ENCODE assay signal across 8 mouse cellular contexts in the genomic region with DNA sequence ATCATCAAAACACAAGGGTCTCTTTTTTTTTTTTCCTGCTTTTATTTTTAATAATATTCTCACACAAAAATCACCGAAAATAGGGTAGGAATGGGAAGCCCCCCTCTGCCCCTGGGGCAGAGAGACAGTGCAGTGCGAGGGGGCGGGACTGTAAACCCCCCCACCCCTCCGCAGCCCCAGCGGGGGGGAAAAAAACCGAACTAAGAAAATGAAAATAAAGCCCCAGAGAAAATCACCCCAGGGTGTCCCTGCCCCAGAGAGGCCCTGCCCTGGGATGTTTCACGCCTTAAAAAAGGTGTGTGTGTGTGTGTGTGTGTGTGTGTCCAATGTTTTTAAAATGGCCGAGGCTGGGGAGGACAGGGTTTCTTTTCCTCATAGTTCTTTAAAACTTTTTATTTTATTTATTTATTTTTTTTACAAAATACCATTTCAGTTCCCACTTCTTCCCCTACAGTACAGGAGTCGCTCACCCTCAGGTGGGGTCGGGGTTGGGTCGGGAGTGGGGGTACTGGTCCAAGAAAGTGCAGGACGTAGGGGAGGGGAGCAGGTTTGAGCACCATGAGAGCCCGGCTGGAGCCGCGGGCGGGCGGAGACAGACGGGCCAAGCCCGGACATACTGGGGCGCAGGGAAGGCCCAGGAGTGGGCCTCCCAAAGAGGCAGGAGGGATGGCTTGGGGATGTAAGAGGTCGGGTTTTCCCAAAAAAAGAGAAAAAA. TPM values are rescaled to one million over a fixed set of nuclear protein-coding genes. Genes with fewer than 3 reads are reported as not detected.
DNase-seq lines count a peak whose midpoint lies in the region; ATAC-seq and TF ChIP-seq lines count a peak whose summit lies in the region.

No protein-coding gene starts in this region.

- no peak for DNase-seq in kidney, adult 8-10 months
- DNase-seq in cerebellum, postnatal 10 days, result peak; percentile 38 to 52
- peak; percentile 30 for DNase-seq in hindbrain, embryonic 11.5 days (ENCODE audit: low spot score)
- DNase-seq in layer of hippocampus, adult 9-10 months (ENCODE audit: low spot score), result no peak
- DNase-seq in frontal cortex, postnatal 10 days (ENCODE audit: low spot score in 2 of 2), result no peak
- no peak for DNase-seq in thymus, adult 2 months

- 0 out of 2 replicates have a peak, but pooled peaks cover 3% of the 10 kb centered on the region for H3K27me3 ChIP-seq in kidney, embryonic 15.5 days
- H3K27me3 ChIP-seq in hindbrain, embryonic 11.5 days (ENCODE audit: control insufficient read depth, insufficient read depth, low read length), result peaks cover 7% of the 10 kb centered on the region
- peaks cover 27% of the 10 kb centered on the region for H3K27me3 ChIP-seq in midbrain, embryonic 12.5 days
- no peaks in the 10 kb centered on the region for H3K27me3 ChIP-seq in thymus, adult 2 months (ENCODE audit: control insufficient read depth, insufficient read depth, low read length)

- 37% methylated on average over 21 of the region's 21 CpGs for WGBS in kidney, embryonic 15.5 days
- 14% methylated on average over 21 of the region's 21 CpGs for WGBS in hindbrain, embryonic 11.5 days
- 11% methylated on average over 21 of the region's 21 CpGs for WGBS in midbrain, embryonic 12.5 days
- 91% methylated on average over 21 of the region's 21 CpGs for WGBS in thymus, adult 2 months

- H3K4me2 ChIP-seq in kidney, embryonic 15.5 days, result peak overlapping the region; percentile 84
- no peak overlapping the region for H3K4me2 ChIP-seq in hindbrain, embryonic 11.5 days (replicated peaks; ENCODE audit: low read depth, low read length)
- peak overlapping the region; percentile 39 for H3K4me2 ChIP-seq in midbrain, embryonic 12.5 days (replicated peaks)

- peak overlapping the region; percentile 42; the same call in 1 of the 2 replicates for H3K9ac ChIP-seq in kidney, embryonic 15.5 days
- no peak overlapping the region for H3K9ac ChIP-seq in hindbrain, embryonic 11.5 days (ENCODE audit: low read depth, low read length)
- H3K9ac ChIP-seq in midbrain, embryonic 12.5 days (replicated peaks), result no peak overlapping the region; the same call in 1 of the 2 replicates

- no peak for TF ChIP-seq CTCF in thymus, adult 2 months (IDR thresholded peaks at IDR 0.05; ENCODE audit: borderline replicate concordance, control insufficient read depth, extremely low read depth, insufficient read depth, low read length, poor library complexity)

- ATAC-seq in kidney, embryonic 15.5 days (replicated peaks; ENCODE audit: low FRiP score), result no peak
- no peak for ATAC-seq in hindbrain, embryonic 11.5 days (ENCODE audit: low FRiP score)
- ATAC-seq in midbrain, embryonic 12.5 days (ENCODE audit: low FRiP score, low read depth), result no peak

- peak overlapping the region; percentile 99; the same call in 1 of the 2 replicates for H3K27ac ChIP-seq in kidney, embryonic 15.5 days
- H3K27ac ChIP-seq in hindbrain, embryonic 11.5 days (ENCODE audit: low read depth, low read length), result no peak overlapping the region
- no peak overlapping the region for H3K27ac ChIP-seq in midbrain, embryonic 12.5 days (replicated peaks)
- H3K27ac ChIP-seq in thymus, adult 2 months (ENCODE audit: control insufficient read depth, insufficient read depth, low read length), result no peak overlapping the region

- peaks cover 62% of the 10 kb centered on the region for H3K4me1 ChIP-seq in kidney, embryonic 15.5 days
- H3K4me1 ChIP-seq in hindbrain, embryonic 11.5 days (replicated peaks; ENCODE audit: control insufficient read depth, insufficient read depth, low read length), result peaks cover 17% of the 10 kb centered on the region
- H3K4me1 ChIP-seq in midbrain, embryonic 12.5 days, result peaks cover 48% of the 10 kb centered on the region
- H3K4me1 ChIP-seq in thymus, adult 2 months (replicated peaks; ENCODE audit: control insufficient read depth, insufficient read depth, low read length), result peaks cover 17% of the 10 kb centered on the region

- peak overlapping the region; percentile 78 for H3K4me3 ChIP-seq in kidney, embryonic 15.5 days (replicated peaks)
- no peak overlapping the region for H3K4me3 ChIP-seq in hindbrain, embryonic 11.5 days (ENCODE audit: low read depth, low read length)
- H3K4me3 ChIP-seq in midbrain, embryonic 12.5 days, result peak overlapping the region; percentile 23; the same call in 1 of the 2 replicates
- H3K4me3 ChIP-seq in thymus, adult 2 months (ENCODE audit: control insufficient read depth, insufficient read depth, low read length), result no peak overlapping the region

- no peak for TF ChIP-seq POLR2A in thymus, adult 2 months (IDR thresholded peaks at IDR 0.05; ENCODE audit: control insufficient read depth, extremely low read depth, insufficient read depth, low read length, poor library complexity)

- no peaks in the 10 kb centered on the region for H3K9me3 ChIP-seq in kidney, embryonic 15.5 days (replicated peaks)
- no peaks in the 10 kb centered on the region for H3K9me3 ChIP-seq in hindbrain, embryonic 11.5 days (ENCODE audit: control insufficient read depth, low read length)
- no peaks in the 10 kb centered on the region for H3K9me3 ChIP-seq in midbrain, embryonic 12.5 days

- peaks cover 47% of the 10 kb centered on the region for H3K36me3 ChIP-seq in kidney, embryonic 15.5 days
- H3K36me3 ChIP-seq in hindbrain, embryonic 11.5 days (ENCODE audit: control insufficient read depth, insufficient read depth, low read length), result peaks cover 10% of the 10 kb centered on the region; the same call in 1 of the 2 replicates
- H3K36me3 ChIP-seq in midbrain, embryonic 12.5 days, result peaks cover 48% of the 10 kb centered on the region
- peaks cover 30% of the 10 kb centered on the region for H3K36me3 ChIP-seq in thymus, adult 2 months (ENCODE audit: control insufficient read depth, insufficient read depth, low read length)

RNA-seq across cellular contexts. Expression of gene Tmem88, which starts 0.6 kb away (rescaled TPM):
- polyA plus RNA-seq in kidney, embryonic 15.5 days (2015; fragmentation: Nextera tagmentation; extraction: Ambion mirVana), result 41.9 and 44.3 TPM in 2 replicates
- polyA plus RNA-seq in hindbrain, embryonic 11.5 days (2014; fragmentation: Nextera tagmentation; extraction: Ambion mirVana), result 15.7 and 17.1 TPM in 2 replicates
- 11.4 and 12.1 TPM in 2 replicates for polyA plus RNA-seq in midbrain, embryonic 12.5 days (2016; fragmentation: Nextera tagmentation; extraction: Ambion mirVana)
- 7.3 and 9.3 TPM in 2 replicates for polyA plus RNA-seq in thymus, adult 2 months (2012; rRNA removed)

RNA-seq across cellular contexts. Expression of gene Cyb5d1, which starts 3.2 kb away (rescaled TPM):
- 30.2 and 30.5 TPM in 2 replicates for polyA plus RNA-seq in kidney, embryonic 15.5 days (2015; fragmentation: Nextera tagmentation; extraction: Ambion mirVana)
- 32.7 and 45.2 TPM in 2 replicates for polyA plus RNA-seq in hindbrain, embryonic 11.5 days (2014; fragmentation: Nextera tagmentation; extraction: Ambion mirVana)
- 52.9 and 53.8 TPM in 2 replicates for polyA plus RNA-seq in midbrain, embryonic 12.5 days (2016; fragmentation: Nextera tagmentation; extraction: Ambion mirVana)
- polyA plus RNA-seq in thymus, adult 2 months (2012; rRNA removed), result 37.2 and 41.5 TPM in 2 replicates

RNA-seq across cellular contexts. Expression of gene Naa38, which starts 3.4 kb away (rescaled TPM):
- polyA plus RNA-seq in kidney, embryonic 15.5 days (2015; fragmentation: Nextera tagmentation; extraction: Ambion mirVana), result 153 and 155 TPM in 2 replicates
- 120 and 124 TPM in 2 replicates for polyA plus RNA-seq in hindbrain, embryonic 11.5 days (2014; fragmentation: Nextera tagmentation; extraction: Ambion mirVana)
- 98.9 and 105 TPM in 2 replicates for polyA plus RNA-seq in midbrain, embryonic 12.5 days (2016; fragmentation: Nextera tagmentation; extraction: Ambion mirVana)
- 139 and 170 TPM in 2 replicates for polyA plus RNA-seq in thymus, adult 2 months (2012; rRNA removed)

RNA-seq across cellular contexts. Expression of gene Kdm6b, which starts 14.8 kb away (rescaled TPM):
- polyA plus RNA-seq in kidney, embryonic 15.5 days (2015; fragmentation: Nextera tagmentation; extraction: Ambion mirVana), result 32.6 and 33.0 TPM in 2 replicates
- polyA plus RNA-seq in hindbrain, embryonic 11.5 days (2014; fragmentation: Nextera tagmentation; extraction: Ambion mirVana), result 33.7 and 40.9 TPM in 2 replicates
- polyA plus RNA-seq in midbrain, embryonic 12.5 days (2016; fragmentation: Nextera tagmentation; extraction: Ambion mirVana), result 48.7 and 50.7 TPM in 2 replicates
- polyA plus RNA-seq in thymus, adult 2 months (2012; rRNA removed), result 61.0 and 77.3 TPM in 2 replicates

RNA-seq across cellular contexts. Expression of gene Chd3, which starts 29.4 kb away (rescaled TPM):
- polyA plus RNA-seq in kidney, embryonic 15.5 days (2015; fragmentation: Nextera tagmentation; extraction: Ambion mirVana), result 54.8 and 62.8 TPM in 2 replicates
- polyA plus RNA-seq in hindbrain, embryonic 11.5 days (2014; fragmentation: Nextera tagmentation; extraction: Ambion mirVana), result 44.3 and 57.1 TPM in 2 replicates
- 78.7 and 88.5 TPM in 2 replicates for polyA plus RNA-seq in midbrain, embryonic 12.5 days (2016; fragmentation: Nextera tagmentation; extraction: Ambion mirVana)
- 278 and 280 TPM in 2 replicates for polyA plus RNA-seq in thymus, adult 2 months (2012; rRNA removed)

Comparison
In these comparisons a context has a peak if more than half of its experiments do, and no peak if none do; other contexts are left out.
1. H3K4me3 ChIP-seq: peak in kidney, embryonic 15.5 days (single experiment) and midbrain, embryonic 12.5 days (single experiment); none in hindbrain, embryonic 11.5 days (single experiment) and thymus, adult 2 months (single experiment).
2. DNase-seq: peak in cerebellum, postnatal 10 days (2 of 2) and hindbrain, embryonic 11.5 days (single experiment); none in kidney, adult 8-10 months (0 of 2), layer of hippocampus, adult 9-10 months (single experiment), frontal cortex, postnatal 10 days (0 of 2) and thymus, adult 2 months (single experiment).